Mouse (Mus musculus) hindbrain, embryonic 16.5 days (tissue): ENCODE measurements around the gene Lyrm7. TPM values are rescaled to one million over a fixed set of nuclear protein-coding genes. Genes with fewer than 3 reads are reported as not detected.

ENCODE experiments used
- ATAC-seq: fragments of 200-750 bp; cut with Nextera tagmentation; 2 replicates; pipeline ENCODE4 v1.8.0; 2017; ENCODE audit warnings: moderate TSS enrichment, moderate library complexity
- H3K27ac ChIP-seq: fragments of 300-500 bp; sonication (generic); 2 replicates; pipeline ENCODE4 v1.5.1; 2014; ENCODE audit warnings: low read depth, mild to moderate bottlenecking, control low read depth, low read length, moderate library complexity
- H3K27me3 ChIP-seq: fragments of 300-500 bp; sonication (generic); replicated peaks from 2 replicates; pipeline ENCODE4 v1.6.1; 2014; ENCODE audit warnings: low read length; ENCODE audit not compliant: control insufficient read depth, insufficient read depth
- H3K36me3 ChIP-seq: fragments of 300-500 bp; sonication (generic); 2 replicates; pipeline ENCODE4 v1.6.1; 2014; ENCODE audit warnings: mild to moderate bottlenecking, low read length, moderate library complexity, mixed read lengths; ENCODE audit not compliant: control insufficient read depth, insufficient read depth
- H3K4me1 ChIP-seq: fragments of 300-500 bp; sonication (generic); 2 replicates; pipeline ENCODE4 v1.6.1; 2014; ENCODE audit warnings: low read depth, low read length; ENCODE audit not compliant: control insufficient read depth, insufficient read depth
- H3K4me2 ChIP-seq: fragments of 300-500 bp; sonication (generic); 2 replicates; pipeline ENCODE4 v1.6.1; 2014; ENCODE audit warnings: mild to moderate bottlenecking, low read length, control low read depth, moderate library complexity
- H3K4me3 ChIP-seq: fragments of 300-500 bp; sonication (generic); 2 replicates; pipeline ENCODE4 v1.5.1; 2014; ENCODE audit warnings: mild to moderate bottlenecking, low read length, control low read depth, moderate library complexity
- H3K9ac ChIP-seq: fragments of 300-500 bp; sonication (generic); 2 replicates; pipeline ENCODE4 v1.6.1; 2014; ENCODE audit warnings: low read depth, mild to moderate bottlenecking, control low read depth, low read length, moderate library complexity
- H3K9me3 ChIP-seq: fragments of 300-500 bp; sonication (generic); 2 replicates; pipeline ENCODE4 v1.6.1; 2014; ENCODE audit warnings: mild to moderate bottlenecking, low read length, moderate library complexity; ENCODE audit not compliant: control insufficient read depth
- WGBS: fragments of 180-500 bp; shearing (Covaris S2); extraction: QIAGEN DNeasy Blood & Tissue Kit; methylation state at CpG from one replicate; pipeline ENCODE4 v1.1.7; 2014; 5-methylcytosine and 5-hydroxymethylcytosine counted together
- polyA plus RNA-seq: library from polyadenylated mRNA; unstranded; fragments of >200 nt; fragmentation: Nextera tagmentation; extraction: Ambion mirVana; gene quantifications from 2 replicates; pipeline ENCODE4 v1.2.1, GENCODE M21; 2015

The Lyrm7 gene
- polyA plus RNA-seq, 1 experiment from 2014 or later: 10.6 TPM

DNA sequence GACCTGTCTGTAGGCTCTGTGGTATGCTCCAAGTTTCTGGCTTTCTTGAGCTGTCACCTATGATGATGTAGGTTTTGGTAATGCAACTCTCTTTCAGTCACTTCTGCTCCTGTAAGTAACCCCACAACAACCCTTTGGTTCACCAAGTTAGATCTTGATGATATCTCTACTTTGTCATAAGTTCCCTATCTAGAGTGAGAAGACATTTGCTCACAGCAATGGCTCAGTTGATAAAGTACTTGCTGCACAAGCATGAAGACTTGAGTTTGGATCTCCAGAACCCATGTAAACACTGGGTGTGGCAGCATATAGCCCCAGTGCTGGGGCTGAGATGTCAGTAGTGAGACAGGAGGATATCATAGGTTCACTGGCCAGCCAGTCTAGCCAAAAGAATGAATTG lies 45.1 kb downstream of the Lyrm7 start:
- no peak overlapping the region for H3K27ac ChIP-seq
- no peaks in the 10 kb centered on the region for H3K9me3 ChIP-seq
- no peak overlapping the region for H3K4me2 ChIP-seq
- no peak overlapping the region for H3K9ac ChIP-seq
- ATAC-seq: no peak
- peaks cover 5% of the 10 kb centered on the region for H3K4me1 ChIP-seq
- no peak overlapping the region for H3K4me3 ChIP-seq
- H3K36me3 ChIP-seq: no peaks in the 10 kb centered on the region
- no peaks in the 10 kb centered on the region for H3K27me3 ChIP-seq

DNA sequence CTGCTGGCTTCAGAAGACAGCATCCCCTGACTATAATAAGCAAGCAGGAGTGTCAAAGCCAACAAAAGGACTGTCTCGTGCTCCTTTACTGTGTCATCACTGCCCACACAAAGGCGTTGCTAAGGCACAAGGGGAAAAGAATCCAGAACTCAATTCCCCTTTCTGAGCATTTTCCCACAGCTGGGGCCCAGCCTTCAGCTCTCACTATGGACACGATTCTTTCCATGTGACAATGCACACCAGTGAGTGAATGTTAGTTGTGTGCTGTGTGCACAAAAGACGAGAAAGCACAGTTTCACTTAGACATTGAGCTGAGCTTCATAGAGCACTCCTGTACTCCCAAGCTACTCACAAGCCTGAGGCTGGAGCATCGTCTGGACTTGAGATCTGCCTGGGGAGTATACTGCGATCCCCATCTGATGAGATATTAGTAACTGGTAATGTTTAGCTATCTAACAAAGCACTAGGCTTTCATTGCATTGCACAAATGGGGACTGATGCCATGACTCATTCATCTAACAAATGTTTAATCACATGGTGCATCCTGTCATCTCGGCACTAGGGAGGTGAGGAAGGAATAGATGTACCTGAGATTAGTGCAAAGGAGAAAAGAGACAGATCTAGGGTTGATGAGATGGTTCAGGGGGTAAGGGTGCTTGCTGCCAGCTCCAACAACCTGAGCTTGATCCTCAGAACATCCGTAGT lies 47.8 kb downstream of the Lyrm7 start:
- Histone ChIP-seq H3K27ac (no peak overlapping the region), H3K4me3 (no peak overlapping the region), H3K9ac (no peak overlapping the region), H3K9me3 (no peaks in the 10 kb centered on the region), H3K27me3 (no peaks in the 10 kb centered on the region), H3K36me3 (no peaks in the 10 kb centered on the region), H3K4me1 (peaks cover 5% of the 10 kb centered on the region), H3K4me2 (no peak overlapping the region)
- peak; percentile 60; the same call in 1 of the 2 replicates for ATAC-seq
- 21% methylated on average over 8 of the region's 8 CpGs for WGBS

- Histone ChIP-seq H3K36me3 (no peaks in the 10 kb centered on the region), H3K4me3 (no peak overlapping the region)
- no peak for ATAC-seq
These were observed 48.4 kb downstream of the Lyrm7 start for GRCm38 (mm10) chr11:54812314-54812713.

GRCm38 (mm10) chr11:54811054-54811453 lies 49.7 kb downstream of the Lyrm7 start:
- WGBS: 90% methylated on average over 3 of the region's 3 CpGs
- Histone ChIP-seq H3K4me2 (no peak overlapping the region), H3K4me3 (no peak overlapping the region), H3K36me3 (no peaks in the 10 kb centered on the region), H3K4me1 (peaks cover 5% of the 10 kb centered on the region), H3K9me3 (no peaks in the 10 kb centered on the region), H3K27me3 (no peaks in the 10 kb centered on the region), H3K27ac (no peak overlapping the region), H3K9ac (no peak overlapping the region)
- no peak for ATAC-seq

More at GRCm38 (mm10) chr11:54812314-54812713, 48.4 kb downstream of the Lyrm7 start:
- no peaks in the 10 kb centered on the region for H3K27me3 ChIP-seq
- H3K4me2 ChIP-seq: no peak overlapping the region
- H3K4me1 ChIP-seq: peaks cover 5% of the 10 kb centered on the region
- WGBS: 26% methylated on average over 4 of the region's 4 CpGs
- H3K9me3 ChIP-seq: no peaks in the 10 kb centered on the region
- H3K9ac ChIP-seq: no peak overlapping the region
- H3K27ac ChIP-seq: no peak overlapping the region

GRCm38 (mm10) chr11:54809582-54809981 lies 51.1 kb downstream of the Lyrm7 start:
- Histone ChIP-seq H3K4me1 (peaks cover 5% of the 10 kb centered on the region), H3K9ac (no peak overlapping the region), H3K4me2 (no peak overlapping the region), H3K27ac (no peak overlapping the region), H3K4me3 (no peak overlapping the region), H3K27me3 (no peaks in the 10 kb centered on the region), H3K9me3 (no peaks in the 10 kb centered on the region), H3K36me3 (no peaks in the 10 kb centered on the region)
- ATAC-seq: no peak
- 89% methylated on average over 5 of the region's 5 CpGs for WGBS

- H3K4me3 ChIP-seq: no peak overlapping the region
- 91% methylated on average over 4 of the region's 4 CpGs for WGBS
- no peak overlapping the region for H3K9ac ChIP-seq
- H3K4me1 ChIP-seq: peaks cover 4% of the 10 kb centered on the region
- no peaks in the 10 kb centered on the region for H3K27me3 ChIP-seq
- H3K27ac ChIP-seq: no peak overlapping the region
- ATAC-seq: no peak
- no peaks in the 10 kb centered on the region for H3K36me3 ChIP-seq
- H3K9me3 ChIP-seq: no peaks in the 10 kb centered on the region
- no peak overlapping the region for H3K4me2 ChIP-seq
These were observed 52.5 kb downstream of the Lyrm7 start for GRCm38 (mm10) chr11:54808177-54808576.

DNA sequence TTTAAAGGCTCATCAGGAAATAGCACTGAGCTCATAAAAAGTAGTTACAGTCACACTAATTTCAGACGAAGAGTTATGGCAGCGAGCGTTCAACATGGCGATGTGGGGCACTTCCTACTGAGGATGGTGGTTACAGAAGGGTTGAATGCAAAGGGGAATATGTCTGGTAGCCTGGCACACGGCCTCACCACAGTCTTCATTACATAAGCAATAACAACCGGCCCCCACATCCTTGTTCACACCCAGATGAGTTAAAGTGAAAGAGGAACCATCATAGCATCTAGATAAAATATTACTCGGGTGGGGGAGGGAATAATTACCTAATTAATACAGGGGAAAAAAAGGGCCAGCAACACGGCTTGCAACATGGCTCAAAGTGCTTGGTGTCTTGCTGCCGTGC lies 53.0 kb downstream of the Lyrm7 start:
- Histone ChIP-seq H3K27me3 (no peaks in the 10 kb centered on the region), H3K9me3 (no peaks in the 10 kb centered on the region), H3K4me3 (no peak overlapping the region), H3K4me1 (no peaks in the 10 kb centered on the region; the same call in none of the 2 replicates), H3K9ac (no peak overlapping the region), H3K36me3 (no peaks in the 10 kb centered on the region), H3K27ac (no peak overlapping the region), H3K4me2 (no peak overlapping the region)
- WGBS: 87% methylated on average over 9 of the region's 9 CpGs
- ATAC-seq: no peak

- Histone ChIP-seq H3K27me3 (no peaks in the 10 kb centered on the region), H3K36me3 (no peaks in the 10 kb centered on the region), H3K4me3 (no peak overlapping the region), H3K4me2 (no peak overlapping the region), H3K9ac (no peak overlapping the region), H3K4me1 (no peaks in the 10 kb centered on the region), H3K27ac (no peak overlapping the region), H3K9me3 (no peaks in the 10 kb centered on the region)
- WGBS: 97% methylated on average over 28 of the region's 28 CpGs
- ATAC-seq: no peak
These were observed 53.8 kb downstream of the Lyrm7 start for GRCm38 (mm10) chr11:54806891-54807290.

DNA sequence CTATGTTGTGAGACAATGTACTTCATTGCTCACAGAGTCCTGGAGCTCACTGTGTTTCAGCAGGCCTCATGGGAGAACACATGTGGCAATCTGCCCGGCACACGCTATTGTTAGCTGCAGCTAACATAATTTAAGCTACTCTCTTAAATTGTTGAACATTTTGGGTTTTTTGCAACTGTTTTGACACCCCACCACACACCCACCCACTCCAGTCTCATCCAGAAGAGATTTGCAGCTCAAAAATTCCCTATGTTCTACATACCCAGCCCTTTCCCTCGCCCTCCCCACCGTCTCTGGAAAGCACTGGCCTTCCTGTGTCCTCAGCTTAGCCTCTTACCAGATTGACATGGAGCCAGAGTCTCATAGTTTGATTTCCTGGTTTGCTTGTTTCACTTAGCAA lies 55.5 kb downstream of the Lyrm7 start:
- Histone ChIP-seq H3K4me2 (no peak overlapping the region), H3K27me3 (no peaks in the 10 kb centered on the region), H3K9me3 (no peaks in the 10 kb centered on the region), H3K4me3 (no peak overlapping the region), H3K27ac (no peak overlapping the region), H3K36me3 (no peaks in the 10 kb centered on the region), H3K9ac (no peak overlapping the region), H3K4me1 (no peaks in the 10 kb centered on the region)
- ATAC-seq: no peak
- WGBS: 78% methylated on average over 4 of the region's 4 CpGs
